Mouse (Mus musculus) heart, embryonic 11.5 days (tissue): Measurements from ENCODE around the gene Sept7. TPM values are rescaled to one million over a fixed set of nuclear protein-coding genes. Genes with fewer than 3 reads are reported as not detected.
"Not testable (repeated sequence)": the region's sequence is repeated elsewhere in the genome, so short reads cannot be mapped to it uniquely, and the experiment has no call there.

ENCODE experiments used
- ATAC-seq: fragments of 200-750 bp; cut with Nextera tagmentation; replicated peaks from 2 replicates; pipeline ENCODE4 v1.8.0; 2017; ENCODE audit warnings: moderate library complexity; ENCODE audit not compliant: insufficient number of reproducible peaks, low FRiP score, low TSS enrichment
- H3K27ac ChIP-seq: fragments of 300-500 bp; sonication (generic); 2 replicates; pipeline ENCODE4 v1.5.1; 2014; ENCODE audit warnings: mild to moderate bottlenecking, low read depth, low read length
- H3K27me3 ChIP-seq: fragments of 300-500 bp; sonication (generic); 2 replicates; pipeline ENCODE4 v1.6.1; 2014; ENCODE audit warnings: mild to moderate bottlenecking, low read length, mixed read lengths; ENCODE audit not compliant: control insufficient read depth, insufficient read depth
- H3K36me3 ChIP-seq: fragments of 300-500 bp; sonication (generic); 2 replicates; pipeline ENCODE4 v1.6.1; 2014; ENCODE audit warnings: mild to moderate bottlenecking, low read length, moderate library complexity, mixed read lengths; ENCODE audit not compliant: control insufficient read depth, insufficient read depth
- H3K4me1 ChIP-seq: fragments of 300-500 bp; sonication (generic); 2 replicates; pipeline ENCODE4 v1.6.1; 2014; ENCODE audit warnings: low read length; ENCODE audit not compliant: control insufficient read depth, insufficient read depth
- H3K4me2 ChIP-seq: fragments of 300-500 bp; sonication (generic); 2 replicates; pipeline ENCODE4 v1.6.1; 2014; ENCODE audit warnings: mild to moderate bottlenecking, moderate library complexity
- H3K4me3 ChIP-seq: fragments of 300-500 bp; sonication (generic); 2 replicates; pipeline ENCODE4 v1.5.1; 2014; ENCODE audit warnings: low read depth, low read length
- H3K9ac ChIP-seq: fragments of 300-500 bp; sonication (generic); 2 replicates; pipeline ENCODE4 v1.6.1; 2014; ENCODE audit warnings: mild to moderate bottlenecking, low read depth, low read length, moderate library complexity
- H3K9me3 ChIP-seq: fragments of 300-500 bp; sonication (generic); replicated peaks from 2 replicates; pipeline ENCODE4 v1.6.1; 2016; ENCODE audit warnings: low read length; ENCODE audit not compliant: control insufficient read depth
- WGBS: fragments of 180-500 bp; shearing (Covaris S2); extraction: QIAGEN DNeasy Blood & Tissue Kit; methylation state at CpG from one replicate; pipeline ENCODE4 v1.1.7; 2014; ENCODE audit not compliant: insufficient replicate concordance; 5-methylcytosine and 5-hydroxymethylcytosine counted together
- polyA plus RNA-seq: library from polyadenylated mRNA; unstranded; fragments of >200 nt; fragmentation: Nextera tagmentation; extraction: Ambion mirVana; gene quantifications from 2 replicates; pipeline ENCODE4 v1.2.1, GENCODE M21; 2014

The Sept7 gene
- polyA plus RNA-seq, 1 experiment from 2014 or later = 284 TPM

DNA sequence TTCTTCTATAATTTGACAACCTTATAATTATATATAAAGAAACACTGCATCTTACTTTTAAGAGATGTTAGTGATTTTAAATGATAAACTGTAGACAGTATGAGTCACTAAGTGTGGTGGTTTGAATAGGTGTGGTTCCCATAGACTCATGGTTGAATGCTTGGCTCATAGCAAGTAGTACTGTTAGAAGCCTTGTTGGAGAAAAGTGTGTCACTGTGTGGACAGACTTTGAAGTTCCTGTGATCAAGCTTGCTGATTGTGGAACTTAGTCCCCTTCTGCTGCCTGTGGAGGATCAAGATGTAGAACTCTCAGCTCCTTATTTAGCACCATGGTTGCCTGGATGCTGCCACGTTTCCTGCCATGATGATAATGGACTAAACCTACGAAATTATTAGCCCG lies 14.9 kb downstream of the Sept7 start:
- peaks cover 14% of the 10 kb centered on the region for H3K36me3 ChIP-seq
- H3K9me3 ChIP-seq = no peaks in the 10 kb centered on the region
- H3K4me1 ChIP-seq = no peaks in the 10 kb centered on the region
- H3K4me3 ChIP-seq = no peak overlapping the region
- H3K4me2 ChIP-seq = no peak overlapping the region
- WGBS = 81% methylated on average over 3 of the region's 3 CpGs
- no peaks in the 10 kb centered on the region for H3K27me3 ChIP-seq
- no peak overlapping the region for H3K9ac ChIP-seq
- no peak for ATAC-seq
- H3K27ac ChIP-seq = no peak overlapping the region

DNA sequence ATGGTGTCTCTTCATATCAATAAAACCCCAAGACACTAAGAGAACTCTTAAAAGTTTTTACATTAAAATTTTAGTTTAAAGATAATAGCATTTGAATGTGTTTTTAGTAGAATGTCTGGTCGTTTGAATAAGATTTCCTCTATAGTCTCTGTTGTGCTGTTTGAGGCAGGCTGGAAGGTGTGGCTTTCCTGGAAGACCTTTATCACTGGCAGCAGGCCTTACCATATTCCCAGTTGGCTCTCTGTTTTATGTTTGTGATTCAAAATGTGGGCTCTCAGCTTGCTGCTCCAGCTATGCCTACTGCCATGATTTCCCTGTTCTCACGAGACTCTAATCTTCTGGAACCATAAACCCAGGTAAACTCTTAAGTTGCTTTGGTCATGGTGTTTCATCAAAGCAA lies 15.3 kb downstream of the Sept7 start:
- Histone ChIP-seq H3K4me2 (no peak overlapping the region), H3K9me3 (no peaks in the 10 kb centered on the region), H3K9ac (no peak overlapping the region), H3K27me3 (no peaks in the 10 kb centered on the region), H3K36me3 (peaks cover 14% of the 10 kb centered on the region), H3K4me3 (no peak overlapping the region), H3K4me1 (no peaks in the 10 kb centered on the region), H3K27ac (no peak overlapping the region)
- 70% methylated on average over 2 of the region's 2 CpGs for WGBS
- ATAC-seq = no peak

DNA sequence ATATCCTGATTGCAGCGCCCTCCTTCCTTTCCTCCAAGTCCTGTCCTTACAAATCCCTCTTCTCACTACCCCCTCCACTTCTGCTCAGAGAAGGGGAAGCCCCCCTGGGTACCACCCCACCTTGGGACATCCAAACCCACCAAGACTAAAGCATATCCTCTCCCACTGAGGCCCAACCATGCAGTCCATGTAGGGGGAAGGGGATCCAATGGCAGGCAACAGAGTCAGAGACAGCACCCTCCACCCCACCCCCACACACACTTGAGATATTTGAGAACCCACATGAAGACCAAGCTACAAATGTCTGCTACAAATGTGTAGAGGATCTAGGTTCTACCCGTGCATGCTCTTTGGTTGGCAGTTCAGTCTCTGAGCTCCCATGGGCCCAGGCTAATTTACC lies 19.7 kb downstream of the Sept7 start:
- H3K36me3 ChIP-seq = peaks cover 8% of the 10 kb centered on the region; the same call in 1 of the 2 replicates
- WGBS = 78% methylated on average over 2 of the region's 2 CpGs
- H3K9me3 ChIP-seq = no peaks in the 10 kb centered on the region
- H3K27ac ChIP-seq = no peak overlapping the region
- no peaks in the 10 kb centered on the region for H3K27me3 ChIP-seq
- no peak; the same call in 1 of the 2 replicates for ATAC-seq
- H3K4me2 ChIP-seq = no peak overlapping the region
- H3K4me1 ChIP-seq = no peaks in the 10 kb centered on the region
- no peak overlapping the region for H3K9ac ChIP-seq
- no peak overlapping the region for H3K4me3 ChIP-seq

DNA sequence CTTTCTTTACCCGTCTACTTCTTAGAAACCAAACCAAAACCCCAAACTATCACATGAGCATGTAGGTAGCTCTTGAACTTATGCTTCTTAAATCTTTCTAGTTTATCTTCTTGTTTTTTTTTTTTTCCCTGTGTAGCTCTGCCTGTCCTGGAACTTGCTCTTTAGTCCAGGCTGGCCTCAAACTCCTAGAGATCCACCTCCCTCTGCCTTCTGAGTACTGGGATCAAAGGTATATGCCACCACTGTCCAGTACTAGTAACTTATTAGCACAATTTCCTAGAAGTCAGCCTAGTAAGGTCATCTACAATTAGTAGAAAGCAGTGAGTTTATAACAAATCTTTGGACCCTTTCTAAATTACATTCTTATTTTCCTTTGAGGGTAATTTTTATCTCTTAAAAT lies 37.6 kb downstream of the Sept7 start:
- H3K4me1 ChIP-seq = no peaks in the 10 kb centered on the region
- no peak for ATAC-seq
- no peaks in the 10 kb centered on the region for H3K27me3 ChIP-seq
- H3K9ac ChIP-seq = no peak overlapping the region
- H3K4me3 ChIP-seq = no peak overlapping the region
- H3K36me3 ChIP-seq = peaks cover 3% of the 10 kb centered on the region; the same call in 1 of the 2 replicates
- H3K4me2 ChIP-seq = no peak overlapping the region
- no peaks in the 10 kb centered on the region for H3K9me3 ChIP-seq
- no peak overlapping the region for H3K27ac ChIP-seq
- 77% methylated on average over 1 of the region's 1 CpGs for WGBS

DNA sequence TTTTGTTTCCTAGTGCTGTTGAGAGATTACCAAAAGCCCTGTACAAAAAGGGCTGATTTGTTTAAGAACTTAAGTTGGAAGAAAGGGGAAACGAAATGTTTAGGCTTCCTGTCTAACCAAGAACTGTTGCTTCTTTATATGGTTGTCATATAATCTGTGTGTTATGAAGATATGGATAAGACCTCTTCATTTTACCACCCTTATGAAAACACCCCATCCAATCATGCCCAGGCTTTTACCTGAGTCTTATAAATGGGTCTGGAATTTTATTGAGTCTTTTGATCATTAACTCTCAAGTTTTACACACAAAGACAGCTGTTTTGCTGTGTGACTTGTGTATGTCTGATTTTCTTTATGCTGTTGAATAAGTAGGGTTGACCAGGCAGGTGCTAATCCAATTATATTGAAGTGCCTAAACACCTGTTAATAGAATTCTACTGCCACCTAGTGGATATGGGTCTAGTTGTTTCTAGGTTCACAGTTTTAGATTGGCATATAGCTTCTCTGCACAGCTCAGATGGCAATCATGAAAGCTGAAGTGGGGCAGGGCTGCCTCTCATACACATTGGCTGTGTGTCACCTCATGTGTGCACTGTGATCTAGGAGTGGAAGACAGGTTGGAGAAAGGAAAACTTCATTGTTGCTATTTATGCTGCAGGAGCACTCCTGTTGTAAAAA lies 57.4 kb downstream of the Sept7 start:
- Histone ChIP-seq H3K4me1 (0 out of 2 replicates have a peak, but pooled peaks cover 4% of the 10 kb centered on the region), H3K4me3 (no peak overlapping the region), H3K27me3 (no peaks in the 10 kb centered on the region), H3K9ac (no peak overlapping the region), H3K4me2 (no peak overlapping the region), H3K36me3 (peaks cover 3% of the 10 kb centered on the region), H3K9me3 (no peaks in the 10 kb centered on the region), H3K27ac (no peak overlapping the region)
- WGBS = 66% methylated on average over 1 of the region's 1 CpGs
- ATAC-seq = no peak

DNA sequence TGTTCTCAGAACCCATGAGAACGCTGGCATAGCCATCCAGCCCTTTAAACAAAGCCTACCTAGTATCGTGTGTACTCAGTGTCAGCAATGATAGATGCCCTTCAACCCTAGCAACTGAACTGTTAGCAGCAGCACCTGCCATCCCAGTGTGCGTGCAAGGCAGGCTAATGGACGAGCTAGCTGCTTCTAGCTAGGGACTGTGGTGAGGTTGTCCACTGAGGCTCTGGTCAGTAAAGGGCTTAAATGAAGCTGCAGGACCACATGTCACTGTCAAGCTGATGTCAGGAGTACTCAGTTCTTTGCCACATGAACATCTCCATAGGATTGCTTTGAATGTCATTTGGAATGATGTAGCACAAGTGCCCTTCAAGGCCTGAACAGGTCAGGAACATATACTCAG lies 62.1 kb downstream of the Sept7 start:
- WGBS = 83% methylated on average over 4 of the region's 4 CpGs
- ATAC-seq = no peak

GRCm38 (mm10) chr9:25317827-25318505 lies 65.7 kb downstream of the Sept7 start:
- Histone ChIP-seq H3K9me3 (no peaks in the 10 kb centered on the region), H3K9ac (no peak overlapping the region), H3K4me1 (peaks cover 4% of the 10 kb centered on the region; the same call in 1 of the 2 replicates), H3K36me3 (no peaks in the 10 kb centered on the region), H3K4me2 (no peak overlapping the region), H3K27ac (no peak overlapping the region), H3K27me3 (no peaks in the 10 kb centered on the region), H3K4me3 (no peak overlapping the region)
- no peak for ATAC-seq
- WGBS = 60% methylated on average over 4 of the region's 4 CpGs

More for the DNA sequence above, 62.1 kb downstream of the Sept7 start:
- no peak overlapping the region for H3K27ac ChIP-seq
- H3K9me3 ChIP-seq = no peaks in the 10 kb centered on the region
- H3K27me3 ChIP-seq = no peaks in the 10 kb centered on the region
- no peak overlapping the region for H3K4me3 ChIP-seq
- H3K4me2 ChIP-seq = no peak overlapping the region
- no peaks in the 10 kb centered on the region for H3K36me3 ChIP-seq
- no peak overlapping the region for H3K9ac ChIP-seq
- H3K4me1 ChIP-seq = peaks cover 4% of the 10 kb centered on the region; the same call in 1 of the 2 replicates

- not testable (repeated sequence) for H3K4me3 ChIP-seq, H3K27ac ChIP-seq, H3K4me2 ChIP-seq, ATAC-seq, H3K9ac ChIP-seq, H3K4me1 ChIP-seq, H3K9me3 ChIP-seq, H3K27me3 ChIP-seq, H3K36me3 ChIP-seq
- WGBS = 80% methylated on average over 6 of the region's 6 CpGs
Observed at GRCm38 (mm10) chr9:25319676-25320075, 67.4 kb downstream of the Sept7 start.
